Mouse (Mus musculus): ENCODE measurements around the gene Maml1. TPM values are rescaled to one million over a fixed set of nuclear protein-coding genes. Genes with fewer than 3 reads are reported as not detected.

Gene Maml1
- polyA plus RNA-seq, 1 experiment from 2014 or later = 4.7 TPM

DNA sequence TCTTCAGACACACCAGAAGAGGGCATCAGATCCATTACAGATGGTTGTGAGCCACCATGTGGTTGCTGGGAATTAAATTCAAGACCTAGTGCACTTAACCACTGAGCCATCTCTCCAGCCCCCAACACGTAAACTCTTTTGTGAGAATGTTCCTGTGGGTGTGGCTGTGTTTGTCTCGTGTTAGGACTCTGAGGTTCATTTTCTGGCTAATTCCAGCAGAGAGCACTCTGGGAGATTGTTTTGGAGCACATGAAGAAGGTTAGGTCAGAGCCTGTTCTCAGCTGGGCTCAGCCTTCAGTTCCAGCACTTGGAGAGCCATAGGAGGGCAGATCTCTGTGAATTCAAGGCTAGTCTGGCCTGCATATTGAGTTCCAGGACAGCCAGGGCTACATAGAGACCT lies 72.3 kb downstream of the Maml1 start:
- WGBS = 61% methylated on average over 2 of the region's 2 CpGs
- no peak overlapping the region for H3K27ac ChIP-seq
- peaks cover 18% of the 10 kb centered on the region for H3K27me3 ChIP-seq (ENCODE audit: insufficient read depth, poor library complexity, severe bottlenecking)
- peaks cover 41% of the 10 kb centered on the region for H3K4me1 ChIP-seq (replicated peaks)
- no peak overlapping the region for H3K4me3 ChIP-seq
- no peaks in the 10 kb centered on the region for H3K9me3 ChIP-seq
- no peaks in the 10 kb centered on the region for H3K36me3 ChIP-seq
- DNase-seq (ENCODE audit: low spot score) = no peak

DNA sequence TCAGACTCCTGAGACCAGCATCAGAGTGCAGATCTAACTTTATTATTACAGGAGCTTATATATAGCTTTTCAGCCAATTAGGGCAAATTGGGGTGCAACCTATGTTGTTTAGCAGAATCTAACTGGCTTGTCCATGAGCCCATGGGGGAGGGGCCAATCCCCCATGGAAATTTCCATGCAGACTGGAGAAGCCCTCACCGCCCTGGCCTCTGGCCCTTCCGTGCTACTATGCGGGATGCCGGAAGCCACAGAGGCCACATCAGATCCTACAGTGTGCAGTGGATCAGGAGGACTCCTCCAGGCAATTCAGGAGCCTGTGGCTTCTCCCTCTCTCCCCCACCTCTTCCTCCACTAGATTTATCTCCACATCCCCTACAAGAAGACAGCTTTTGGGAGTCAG lies 74.3 kb downstream of the Maml1 start:
- Histone ChIP-seq H3K27ac (0 out of 2 replicates have a peak overlapping the region, but pooled peaks have one; percentile 40), H3K27me3 (ENCODE audit: insufficient read depth, poor library complexity, severe bottlenecking) (peaks cover 5% of the 10 kb centered on the region), H3K4me1 (replicated peaks) (peaks cover 30% of the 10 kb centered on the region), H3K4me3 (no peak overlapping the region), H3K9me3 (no peaks in the 10 kb centered on the region), H3K36me3 (no peaks in the 10 kb centered on the region)
- DNase-seq (ENCODE audit: low spot score) = no peak
- WGBS = 60% methylated on average over 4 of the region's 4 CpGs

DNA sequence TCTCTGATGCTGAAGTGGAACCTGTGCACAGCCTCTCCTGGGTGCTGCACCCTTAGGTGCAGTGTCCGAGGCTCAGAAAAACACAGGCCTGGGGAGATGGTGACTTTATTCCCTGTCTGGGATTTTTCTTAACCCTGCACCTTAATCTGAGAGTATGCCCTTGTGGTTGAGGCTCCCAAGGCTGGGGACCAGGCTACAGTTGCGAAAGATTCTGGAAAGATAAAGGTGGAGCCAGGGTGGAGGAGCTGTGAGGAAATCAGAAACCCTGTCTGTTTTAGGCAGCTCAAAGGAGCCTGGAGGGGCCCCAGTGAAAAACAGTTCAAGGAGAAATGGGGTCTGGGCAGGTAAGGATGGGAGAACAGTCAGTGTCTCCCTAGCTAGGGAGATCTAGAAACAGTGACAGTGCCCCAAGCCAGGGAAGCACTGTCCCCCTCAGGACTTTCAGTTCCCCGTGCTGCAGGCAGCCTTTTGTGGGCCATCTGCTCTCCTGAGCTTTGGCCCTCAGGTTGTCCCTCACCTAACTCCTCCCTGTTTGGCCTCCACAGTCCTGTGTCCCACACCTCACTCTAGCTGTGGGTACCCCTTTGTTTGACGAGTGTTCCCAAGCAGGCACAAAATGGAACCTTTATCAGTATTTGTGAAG lies 75.3 kb downstream of the Maml1 start:
- WGBS = 75% methylated on average over 4 of the region's 4 CpGs

DNA sequence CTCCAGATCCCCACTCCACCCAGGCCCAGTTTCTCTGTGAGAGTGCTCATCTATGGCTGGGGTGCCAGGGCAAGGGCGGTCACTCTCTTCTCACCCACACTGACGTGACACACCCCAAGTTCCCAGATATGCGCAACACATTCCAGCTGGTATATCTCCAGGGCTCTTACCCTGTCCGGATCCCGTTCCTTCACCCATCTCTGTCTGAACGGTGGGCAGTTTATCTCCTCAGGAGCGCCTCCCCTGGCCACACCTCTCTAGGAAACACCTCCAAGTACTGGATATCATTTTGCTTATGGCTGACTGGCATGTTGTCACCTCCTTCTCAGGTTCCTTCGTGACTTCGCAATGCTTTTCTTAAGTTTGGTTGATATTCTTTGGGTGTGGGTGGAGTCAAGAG lies 76.5 kb downstream of the Maml1 start:
- Histone ChIP-seq H3K9me3 (no peaks in the 10 kb centered on the region), H3K4me1 (replicated peaks) (peaks cover 40% of the 10 kb centered on the region), H3K4me3 (no peak overlapping the region), H3K36me3 (no peaks in the 10 kb centered on the region), H3K27ac (no peak overlapping the region), H3K27me3 (ENCODE audit: insufficient read depth, poor library complexity, severe bottlenecking) (no peaks in the 10 kb centered on the region)
- no peak for DNase-seq (ENCODE audit: low spot score)
- 20% methylated on average over 9 of the region's 9 CpGs for whole genome bisulfite sequencing

More for the DNA sequence above, 75.3 kb downstream of the Maml1 start:
- Histone ChIP-seq H3K9me3 (no peaks in the 10 kb centered on the region), H3K36me3 (no peaks in the 10 kb centered on the region), H3K27ac (no peak overlapping the region), H3K4me1 (replicated peaks) (peaks cover 31% of the 10 kb centered on the region), H3K4me3 (no peak overlapping the region), H3K27me3 (ENCODE audit: insufficient read depth, poor library complexity, severe bottlenecking) (no peaks in the 10 kb centered on the region)
- DNase-seq (ENCODE audit: low spot score) = no peak

DNA sequence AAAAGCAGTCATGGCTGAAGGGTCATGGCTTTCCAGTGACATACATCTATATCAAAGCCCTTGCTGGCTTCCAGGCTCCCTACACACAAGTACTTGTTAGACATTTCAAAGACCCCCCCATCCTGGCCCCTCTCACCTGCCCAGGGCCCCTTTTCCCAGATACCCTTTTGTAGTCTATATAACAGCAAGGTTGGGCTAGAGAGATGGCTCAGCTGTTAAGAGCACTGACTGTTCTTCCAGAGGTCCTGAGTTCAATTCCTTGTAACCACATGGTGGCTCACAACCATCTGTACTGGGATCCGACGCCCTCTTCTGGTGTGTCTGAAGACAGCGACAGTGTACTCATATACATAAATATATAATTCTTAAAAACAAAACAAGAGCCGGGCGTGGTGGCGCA lies 77.5 kb downstream of the Maml1 start:
- H3K9me3 ChIP-seq = no peaks in the 10 kb centered on the region
- H3K27me3 ChIP-seq (ENCODE audit: insufficient read depth, poor library complexity, severe bottlenecking) = no peaks in the 10 kb centered on the region
- WGBS = 91% methylated on average over 6 of the region's 6 CpGs
- H3K4me3 ChIP-seq = no peak overlapping the region
- peaks cover 42% of the 10 kb centered on the region for H3K4me1 ChIP-seq (replicated peaks)
- DNase-seq (ENCODE audit: low spot score) = no peak
- no peaks in the 10 kb centered on the region for H3K36me3 ChIP-seq
- H3K27ac ChIP-seq = no peak overlapping the region

DNA sequence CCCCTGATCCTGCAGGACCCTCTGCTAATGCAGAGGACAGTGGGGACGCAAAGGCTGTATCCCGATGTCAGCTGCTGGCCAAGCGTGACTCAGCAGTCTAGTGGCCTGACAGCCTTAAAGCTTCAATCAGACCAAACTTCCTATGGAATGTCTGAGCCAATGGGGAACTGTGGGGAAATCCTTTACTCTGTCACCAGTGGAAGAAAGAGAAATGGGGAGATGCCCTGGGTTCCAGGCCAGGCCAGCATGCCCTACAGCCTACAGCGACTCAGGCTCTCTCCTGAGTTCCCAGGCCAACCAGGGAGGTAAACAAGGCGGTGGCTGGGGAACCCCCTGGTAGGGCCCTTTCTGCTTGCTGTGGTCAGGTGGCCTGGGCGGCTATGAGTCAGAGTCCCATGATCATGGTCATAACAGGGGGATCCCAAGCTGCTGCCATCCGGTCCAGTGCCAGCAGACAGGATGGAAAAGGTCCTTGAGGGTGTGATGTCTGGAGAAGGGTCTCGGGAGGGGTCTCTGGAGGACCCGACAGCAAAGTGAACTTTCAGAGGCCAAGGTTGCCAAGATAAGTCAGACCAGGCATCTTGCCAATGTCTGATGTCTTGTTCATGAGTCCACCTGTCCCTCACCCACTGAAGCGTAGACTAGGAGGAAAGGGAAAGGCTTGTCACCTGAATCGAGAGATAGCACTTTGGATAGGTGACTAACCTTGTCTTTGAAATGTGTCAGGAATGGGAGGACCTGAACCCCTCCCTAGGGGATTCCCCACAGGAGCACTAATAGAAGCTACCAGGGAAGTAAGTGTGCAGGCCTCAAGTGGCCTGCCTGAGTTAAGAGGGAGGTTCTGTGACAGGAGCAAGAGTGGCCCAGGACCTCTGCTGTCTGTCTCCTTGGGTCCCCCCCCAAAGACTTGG lies 79.0 kb downstream of the Maml1 start:
- 68% methylated on average over 11 of the region's 11 CpGs for WGBS

DNA sequence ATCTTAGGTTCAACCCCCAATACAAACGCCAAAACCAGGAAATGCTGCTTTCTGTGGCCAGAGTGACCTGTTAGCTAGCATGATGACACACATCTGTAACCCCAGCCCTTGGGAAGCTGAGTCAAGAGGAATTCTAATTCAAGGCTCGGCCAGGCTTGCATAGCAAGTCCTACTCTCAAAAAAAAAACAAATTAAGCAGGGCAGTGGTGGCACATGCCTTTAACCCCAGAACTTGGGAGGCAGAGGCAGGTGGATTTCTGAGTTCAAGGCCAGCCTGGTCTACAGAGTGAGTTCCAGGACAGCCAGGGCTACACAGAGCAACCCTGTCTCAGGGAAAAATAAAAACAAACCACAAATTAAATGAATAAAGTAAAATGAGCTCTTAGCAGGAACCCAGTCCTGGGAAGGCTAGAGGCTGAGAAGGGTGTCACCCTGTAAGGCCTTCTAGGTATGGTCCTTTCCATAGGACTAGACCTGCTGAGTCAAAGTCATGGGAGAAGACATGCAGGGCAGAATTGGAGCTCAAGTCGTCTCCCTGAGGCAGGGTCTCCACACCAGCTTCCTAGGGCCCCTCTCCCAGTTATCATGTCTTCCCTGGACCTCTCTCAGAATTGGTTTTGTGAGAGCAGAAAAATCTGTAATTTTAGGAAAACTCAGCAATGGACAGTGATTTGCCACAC lies 79.9 kb downstream of the Maml1 start:
- 75% methylated on average over 3 of the region's 3 CpGs for WGBS
- peaks cover 44% of the 10 kb centered on the region for H3K4me1 ChIP-seq (replicated peaks)
- no peak for DNase-seq (ENCODE audit: low spot score)
- H3K4me3 ChIP-seq = no peak overlapping the region
- peaks cover 10% of the 10 kb centered on the region for H3K36me3 ChIP-seq
- no peaks in the 10 kb centered on the region for H3K9me3 ChIP-seq
- no peak overlapping the region for H3K27ac ChIP-seq
- no peaks in the 10 kb centered on the region for H3K27me3 ChIP-seq (ENCODE audit: insufficient read depth, poor library complexity, severe bottlenecking)

More for the DNA sequence above, 79.0 kb downstream of the Maml1 start:
- Histone ChIP-seq H3K27me3 (ENCODE audit: insufficient read depth, poor library complexity, severe bottlenecking) (no peaks in the 10 kb centered on the region), H3K4me1 (replicated peaks) (peaks cover 50% of the 10 kb centered on the region), H3K36me3 (peaks cover 1% of the 10 kb centered on the region; the same call in 1 of the 2 replicates), H3K4me3 (no peak overlapping the region), H3K9me3 (no peaks in the 10 kb centered on the region), H3K27ac (peak overlapping the region; percentile 46; the same call in 1 of the 2 replicates)
- no peak for DNase-seq (ENCODE audit: low spot score)

DNA sequence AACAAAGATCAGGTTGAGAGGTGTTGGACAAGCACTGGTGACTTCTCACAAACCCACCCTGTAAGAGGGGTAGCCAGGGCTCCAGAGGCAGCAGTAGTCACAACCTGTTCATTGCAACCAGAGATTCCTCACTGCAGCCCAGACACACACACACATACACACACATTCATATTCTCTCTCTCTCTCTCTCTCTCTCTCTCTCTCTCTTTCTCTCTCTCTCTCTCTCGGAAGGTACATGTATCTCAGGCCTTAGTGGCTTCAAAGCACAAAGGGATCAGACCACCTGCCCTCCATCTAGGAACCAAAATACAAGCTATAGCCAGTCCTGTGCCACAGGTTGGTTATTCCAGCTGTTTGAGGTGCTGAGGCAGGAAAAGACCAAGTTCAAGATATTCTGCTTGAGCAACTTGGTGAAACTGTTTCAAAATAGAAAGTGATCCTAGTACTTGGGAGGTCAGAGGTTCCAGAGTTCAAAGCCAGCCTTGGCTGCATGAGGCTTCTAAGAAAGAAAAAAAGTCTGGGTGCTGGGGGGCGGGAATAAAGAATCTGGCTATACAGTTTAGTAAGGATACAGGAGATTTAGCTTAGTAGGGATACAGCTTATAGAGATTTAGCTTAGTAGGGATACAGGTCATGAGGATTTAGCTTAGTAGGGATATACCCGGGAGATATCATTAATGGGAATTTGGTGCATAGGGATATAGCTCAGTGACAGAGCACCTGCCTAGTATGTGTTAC lies 80.6 kb downstream of the Maml1 start:
- no peaks in the 10 kb centered on the region for H3K27me3 ChIP-seq (ENCODE audit: insufficient read depth, poor library complexity, severe bottlenecking)
- DNase-seq (ENCODE audit: low spot score) = no peak
- H3K4me3 ChIP-seq = peak overlapping the region; percentile 87
- H3K9me3 ChIP-seq = no peaks in the 10 kb centered on the region
- peaks cover 17% of the 10 kb centered on the region for H3K36me3 ChIP-seq
- peak overlapping the region; percentile 96 for H3K27ac ChIP-seq
- H3K4me1 ChIP-seq (replicated peaks) = peaks cover 37% of the 10 kb centered on the region
- 87% methylated on average over 3 of the region's 3 CpGs for WGBS

DNA sequence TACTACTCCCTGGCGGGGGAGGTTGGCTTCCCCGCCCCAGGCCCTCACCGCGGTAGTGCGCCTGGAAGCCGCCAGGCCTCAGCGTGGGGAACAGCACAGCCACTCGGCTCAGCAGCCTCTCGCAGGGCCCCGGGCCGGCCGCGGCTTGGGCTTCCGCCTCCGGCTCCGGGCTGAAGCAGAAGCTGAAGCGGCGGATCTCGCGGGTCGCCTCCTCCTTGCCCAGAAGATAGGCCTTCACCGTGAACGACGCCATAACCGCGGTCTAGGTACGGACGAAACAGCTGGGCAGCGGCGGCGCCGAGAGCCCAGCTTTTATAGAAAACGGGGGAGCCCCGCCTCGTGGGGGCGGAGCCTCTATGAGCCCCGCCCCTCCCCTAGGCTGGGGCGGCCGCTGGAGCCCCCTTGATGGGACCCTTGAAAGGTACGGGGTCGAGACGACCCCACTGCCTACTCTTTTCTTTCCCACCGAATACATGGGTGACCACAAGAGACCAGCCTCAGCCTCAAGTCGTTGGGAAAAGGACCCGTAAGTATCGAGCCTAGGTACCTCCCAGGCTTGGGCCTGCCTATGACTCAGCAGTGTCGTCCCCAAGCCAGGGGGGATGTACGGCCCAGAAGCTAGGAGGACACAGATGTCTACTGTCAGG lies 81.5 kb downstream of the Maml1 start, which contains the start of the genes Sqstm1 and Mgat4b:
Gene Sqstm1, minus strand, starts transcription at position 323 of the 647 bp plus-strand sequence.
Gene Mgat4b, plus strand, starts transcription at position 386 of the 647 bp plus-strand sequence.
- peaks cover 28% of the 10 kb centered on the region for H3K4me1 ChIP-seq (replicated peaks)
- no peaks in the 10 kb centered on the region for H3K9me3 ChIP-seq
- H3K27me3 ChIP-seq (ENCODE audit: insufficient read depth, poor library complexity, severe bottlenecking) = no peaks in the 10 kb centered on the region
- peak within 1 kb of the TSS; percentile 96 for H3K27ac ChIP-seq
- H3K36me3 ChIP-seq = peaks cover 26% of the 10 kb centered on the region
- H3K4me3 ChIP-seq = peak within 1 kb of the TSS; percentile 87
- WGBS = 1% methylated on average over 48 of the region's 48 CpGs
- peak; percentile 86 for DNase-seq (ENCODE audit: low spot score)

DNA sequence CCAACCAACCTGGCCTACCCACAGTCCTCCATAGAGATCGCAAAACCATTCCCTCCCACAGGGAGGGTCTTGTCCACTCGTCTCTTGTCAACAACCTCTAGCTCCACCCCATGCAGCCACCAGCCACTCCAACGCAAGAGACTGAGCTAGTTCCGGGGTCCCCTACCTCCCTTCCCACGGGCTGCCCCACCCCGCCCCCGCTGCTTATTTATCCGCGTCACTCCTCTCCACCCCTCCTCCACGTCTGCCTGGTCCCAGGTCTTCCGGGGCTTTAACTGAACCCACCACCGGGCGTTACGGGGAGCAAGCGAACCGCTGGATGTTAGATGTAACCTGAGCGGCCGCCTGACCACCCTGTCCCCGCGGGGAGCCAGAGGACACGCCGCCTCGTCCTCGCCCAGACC lies 82.0 kb downstream of the Maml1 start:
- H3K27ac ChIP-seq = peak overlapping the region; percentile 96
- no peaks in the 10 kb centered on the region for H3K27me3 ChIP-seq (ENCODE audit: insufficient read depth, poor library complexity, severe bottlenecking)
- WGBS = under 1% methylated on average over 24 of the region's 24 CpGs
- H3K36me3 ChIP-seq = peaks cover 31% of the 10 kb centered on the region
- peak; percentile 90 for DNase-seq (ENCODE audit: low spot score)
- peak overlapping the region; percentile 87 for H3K4me3 ChIP-seq
- no peaks in the 10 kb centered on the region for H3K9me3 ChIP-seq
- peaks cover 24% of the 10 kb centered on the region for H3K4me1 ChIP-seq (replicated peaks)

DNA sequence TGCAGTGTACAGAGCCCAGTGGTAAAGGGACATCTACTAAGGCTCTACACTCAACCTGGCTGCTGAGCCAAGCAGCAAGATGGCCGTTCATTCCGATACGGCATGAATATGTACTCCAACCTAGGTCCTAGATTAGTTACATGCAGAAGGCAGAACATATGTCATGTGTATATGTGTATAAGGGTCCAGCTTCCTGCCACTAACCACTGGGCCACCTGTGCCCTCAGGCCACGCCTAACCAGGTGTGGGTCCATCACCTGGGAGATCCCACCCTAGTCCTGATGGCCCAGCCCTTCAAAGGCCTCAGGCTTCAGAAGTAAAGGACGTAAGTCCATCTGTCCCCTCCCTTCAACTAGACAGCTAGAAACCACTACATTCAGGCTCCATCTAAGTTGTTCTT lies 84.1 kb downstream of the Maml1 start:
- Histone ChIP-seq H3K9me3 (no peaks in the 10 kb centered on the region), H3K4me3 (no peak overlapping the region), H3K27me3 (ENCODE audit: insufficient read depth, poor library complexity, severe bottlenecking) (no peaks in the 10 kb centered on the region), H3K27ac (no peak overlapping the region), H3K4me1 (replicated peaks) (peaks cover 23% of the 10 kb centered on the region), H3K36me3 (peaks cover 51% of the 10 kb centered on the region)
- WGBS = 94% methylated on average over 5 of the region's 5 CpGs
- DNase-seq (ENCODE audit: low spot score) = no peak

DNA sequence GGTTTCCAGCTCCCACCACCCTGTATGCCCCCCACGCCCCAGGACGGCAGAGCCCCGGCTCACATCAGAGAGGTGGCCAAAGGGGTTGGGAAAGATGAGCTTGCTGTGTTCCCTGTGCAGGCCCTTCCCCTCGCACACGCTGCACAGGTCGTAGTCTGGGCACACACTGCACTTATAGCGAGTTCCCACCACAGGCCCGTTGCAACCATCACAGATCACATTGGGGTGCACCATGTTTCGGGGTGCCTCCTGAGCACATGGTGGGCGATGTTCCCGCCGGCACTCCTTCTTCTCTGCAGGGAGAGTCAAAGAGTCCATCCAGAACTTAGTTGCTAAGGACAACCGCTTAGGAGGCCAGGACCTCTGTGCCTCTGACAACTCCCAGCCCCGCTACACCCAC lies 84.8 kb downstream of the Maml1 start:
- Histone ChIP-seq H3K4me1 (replicated peaks) (peaks cover 18% of the 10 kb centered on the region), H3K4me3 (no peak overlapping the region), H3K27me3 (ENCODE audit: insufficient read depth, poor library complexity, severe bottlenecking) (no peaks in the 10 kb centered on the region), H3K36me3 (peaks cover 57% of the 10 kb centered on the region), H3K9me3 (no peaks in the 10 kb centered on the region), H3K27ac (no peak overlapping the region)
- WGBS = 96% methylated on average over 14 of the region's 14 CpGs
- no peak for DNase-seq (ENCODE audit: low spot score)

Measured in hindbrain, embryonic 10.5 days (tissue).